Mouse (Mus musculus) kidney, embryonic 14.5 days (tissue): Measurements from ENCODE around the gene Dctn2. TPM values are rescaled to one million over a fixed set of nuclear protein-coding genes. Genes with fewer than 3 reads are reported as not detected.

Source experiments
- polyA plus RNA-seq: library from polyadenylated mRNA; unstranded; fragments of >200 nt; fragmentation: Nextera tagmentation; extraction: Ambion mirVana; gene quantifications from 2 replicates; pipeline ENCODE4 v1.2.1, GENCODE M21; 2014

Gene Dctn2
- polyA plus RNA-seq, 1 experiment from 2014 or later, result 173 TPM

Other genes with a start within 250 kb of the Dctn2 start
- 90.5 and 98.2 TPM in 2 replicates for gene Tsfm, start 235.5 kb upstream of the Dctn2 start, polyA plus RNA-seq
- gene Mettl1, start 225.0 kb upstream of the Dctn2 start, polyA plus RNA-seq, result 69.5 and 78.1 TPM in 2 replicates
- 0.39 and 0.89 TPM in 2 replicates for gene Eef1akmt3, start 224.9 kb upstream of the Dctn2 start, polyA plus RNA-seq
- gene Cyp27b1, start 218.1 kb upstream of the Dctn2 start, polyA plus RNA-seq, result 0.36 and 0.41 TPM in 2 replicates
- gene March9, start 206.2 kb upstream of the Dctn2 start, polyA plus RNA-seq, result 1.5 and 2.6 TPM in 2 replicates
- 2,221 and 2,763 TPM in 2 replicates for gene Cdk4, start 202.8 kb upstream of the Dctn2 start, polyA plus RNA-seq
- gene Tspan31, start 196.1 kb upstream of the Dctn2 start, polyA plus RNA-seq, result 106 and 153 TPM in 2 replicates
- 0.07 and 0.61 TPM in 2 replicates for gene Agap2, start 191.1 kb upstream of the Dctn2 start, polyA plus RNA-seq
- 31.4 and 47.5 TPM in 2 replicates for gene Os9, start 145.2 kb upstream of the Dctn2 start, polyA plus RNA-seq
- gene B4galnt1, start 101.1 kb upstream of the Dctn2 start, polyA plus RNA-seq, result 6.2 and 8.7 TPM in 2 replicates
- 2.0 and 2.3 TPM in 2 replicates for gene Slc26a10, start 85.7 kb upstream of the Dctn2 start, polyA plus RNA-seq
- gene Arhgef25, start 76.3 kb upstream of the Dctn2 start, polyA plus RNA-seq, result 31.0 and 32.9 TPM in 2 replicates
- 107 and 117 TPM in 2 replicates for gene Dtx3, start 70.6 kb upstream of the Dctn2 start, polyA plus RNA-seq
- gene Pip4k2c, start 54.8 kb upstream of the Dctn2 start, polyA plus RNA-seq, result 19.2 and 31.0 TPM in 2 replicates
- 0.37 and 0.57 TPM in 2 replicates for gene Kif5a, start 3.0 kb upstream of the Dctn2 start, polyA plus RNA-seq
- 16.2 and 22.3 TPM in 2 replicates for gene Mbd6, start 22.6 kb downstream of the Dctn2 start, polyA plus RNA-seq
- 93.9 and 146 TPM in 2 replicates for gene Mars, start 45.4 kb downstream of the Dctn2 start, polyA plus RNA-seq
- gene Arhgap9, start 55.6 kb downstream of the Dctn2 start, polyA plus RNA-seq, result 3.0 and 3.1 TPM in 2 replicates
- gene Gli1, start 75.6 kb downstream of the Dctn2 start, polyA plus RNA-seq, result 8.2 and 9.2 TPM in 2 replicates
- 0.07 and 0.08 TPM in 2 replicates for gene Inhbe, start 88.0 kb downstream of the Dctn2 start, polyA plus RNA-seq
- 0.10 and 0.22 TPM in 2 replicates for gene Inhbc, start 104.1 kb downstream of the Dctn2 start, polyA plus RNA-seq
- gene R3hdm2, start 114.0 kb downstream of the Dctn2 start, polyA plus RNA-seq, result 36.6 and 37.9 TPM in 2 replicates
- 0.39 and 0.50 TPM in 2 replicates for gene Stac3, start 235.3 kb downstream of the Dctn2 start, polyA plus RNA-seq
- 27.1 and 32.7 TPM in 2 replicates for gene Ndufa4l2, start 248.6 kb downstream of the Dctn2 start, polyA plus RNA-seq